Mouse (Mus musculus) liver, embryonic 11.5 days (tissue): ENCODE data around the gene Rpusd4. TPM values are rescaled to one million over a fixed set of nuclear protein-coding genes. Genes with fewer than 3 reads are reported as not detected.
A peak's percentile ranks its signal among the peaks of the same experiment; 100 is the strongest.

Experiments
- ATAC-seq: fragments of 200-750 bp; cut with Nextera tagmentation; replicated peaks from 2 replicates; pipeline ENCODE4 v1.8.0; 2017; ENCODE audit warnings: moderate number of reproducible peaks, mild to moderate bottlenecking, moderate TSS enrichment, moderate library complexity; ENCODE audit not compliant: low FRiP score
- DNase-seq: peaks from one replicate; pipeline ENCODE4 v3.0.0-alpha.2; 2017; ENCODE audit warnings: low spot score
- H3K27ac ChIP-seq: fragments of 300-500 bp; sonication (generic); 2 replicates; pipeline ENCODE4 v1.5.1; 2014; ENCODE audit warnings: mild to moderate bottlenecking, low read depth, low read length, control low read depth
- H3K27me3 ChIP-seq: fragments of 300-500 bp; sonication (generic); replicated peaks from 2 replicates; pipeline ENCODE4 v1.6.1; 2014; ENCODE audit warnings: low read length, mixed read lengths; ENCODE audit not compliant: control insufficient read depth, insufficient read depth
- H3K36me3 ChIP-seq: fragments of 300-500 bp; sonication (generic); 2 replicates; pipeline ENCODE4 v1.6.1; 2014; ENCODE audit warnings: mild to moderate bottlenecking, low read length, moderate library complexity, mixed read lengths; ENCODE audit not compliant: control insufficient read depth, insufficient read depth
- H3K4me1 ChIP-seq: fragments of 300-500 bp; sonication (generic); replicated peaks from 2 replicates; pipeline ENCODE4 v1.6.1; 2014; ENCODE audit warnings: low read length, mixed read lengths; ENCODE audit not compliant: control insufficient read depth, insufficient read depth
- H3K4me2 ChIP-seq: fragments of 300-500 bp; sonication (generic); 2 replicates; pipeline ENCODE4 v1.6.1; 2014; ENCODE audit warnings: mild to moderate bottlenecking, control low read depth, moderate library complexity
- H3K4me3 ChIP-seq: fragments of 300-500 bp; sonication (generic); 2 replicates; pipeline ENCODE4 v1.5.1; 2014; ENCODE audit warnings: low read depth, low read length, control low read depth
- H3K9ac ChIP-seq: fragments of 300-500 bp; sonication (generic); 2 replicates; pipeline ENCODE4 v1.6.1; 2014; ENCODE audit warnings: low read depth, low read length, control low read depth
- H3K9me3 ChIP-seq: fragments of 300-500 bp; sonication (generic); 2 replicates; pipeline ENCODE4 v1.6.1; 2016; ENCODE audit warnings: low read length, inconsistent platforms, mixed read lengths; ENCODE audit not compliant: control insufficient read depth
- WGBS: fragments of 180-500 bp; shearing (Covaris S2); extraction: QIAGEN DNeasy Blood & Tissue Kit; methylation state at CpG from one replicate; pipeline ENCODE4 v1.1.7; 2014; 5-methylcytosine and 5-hydroxymethylcytosine counted together
- polyA plus RNA-seq: library from polyadenylated mRNA; unstranded; fragments of >200 nt; fragmentation: Nextera tagmentation; extraction: Ambion mirVana; gene quantifications from 2 replicates; pipeline ENCODE4 v1.2.1, GENCODE M21; 2014

Rpusd4 gene
- polyA plus RNA-seq, 1 experiment from 2014 or later, result 34.6 TPM

DNA sequence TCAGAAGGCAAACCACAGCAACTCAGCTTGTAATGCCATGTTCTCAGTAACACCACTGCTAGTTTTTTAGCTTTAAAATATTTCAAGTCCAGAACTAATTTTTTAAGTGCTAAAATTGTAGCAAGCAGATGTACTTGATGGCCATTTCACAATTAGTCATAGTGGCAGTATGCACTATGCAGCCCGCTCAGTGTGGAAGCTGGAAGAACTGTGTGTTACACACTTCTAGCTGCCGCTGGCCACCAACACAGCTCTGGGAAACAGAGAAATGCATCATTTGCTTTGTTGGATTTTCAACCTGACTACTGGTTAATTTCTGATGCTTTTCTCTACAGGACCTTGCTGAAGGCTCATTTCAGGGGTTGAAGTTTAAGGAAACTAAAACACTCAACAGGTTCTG, 20.3 kb upstream of the Rpusd4 start:
- Histone ChIP-seq H3K4me3 (no peak overlapping the region), H3K27me3 (no peaks in the 10 kb centered on the region), H3K4me2 (no peak overlapping the region), H3K9ac (no peak overlapping the region), H3K27ac (no peak overlapping the region), H3K4me1 (0 out of 2 replicates have a peak, but pooled peaks cover 2% of the 10 kb centered on the region), H3K36me3 (no peaks in the 10 kb centered on the region), H3K9me3 (no peaks in the 10 kb centered on the region)
- DNase-seq (no peak), ATAC-seq (no peak)
- 95% methylated on average over 2 of the region's 2 CpGs for WGBS

GRCm38 (mm10) chr9:35249476-35249875, 18.2 kb upstream of the Rpusd4 start:
- Histone ChIP-seq H3K9me3 (no peaks in the 10 kb centered on the region), H3K27me3 (no peaks in the 10 kb centered on the region), H3K9ac (no peak overlapping the region), H3K4me3 (no peak overlapping the region), H3K36me3 (no peaks in the 10 kb centered on the region), H3K4me1 (0 out of 2 replicates have a peak, but pooled peaks cover 2% of the 10 kb centered on the region), H3K27ac (no peak overlapping the region), H3K4me2 (no peak overlapping the region)
- ATAC-seq (no peak), DNase-seq (no peak)

DNA sequence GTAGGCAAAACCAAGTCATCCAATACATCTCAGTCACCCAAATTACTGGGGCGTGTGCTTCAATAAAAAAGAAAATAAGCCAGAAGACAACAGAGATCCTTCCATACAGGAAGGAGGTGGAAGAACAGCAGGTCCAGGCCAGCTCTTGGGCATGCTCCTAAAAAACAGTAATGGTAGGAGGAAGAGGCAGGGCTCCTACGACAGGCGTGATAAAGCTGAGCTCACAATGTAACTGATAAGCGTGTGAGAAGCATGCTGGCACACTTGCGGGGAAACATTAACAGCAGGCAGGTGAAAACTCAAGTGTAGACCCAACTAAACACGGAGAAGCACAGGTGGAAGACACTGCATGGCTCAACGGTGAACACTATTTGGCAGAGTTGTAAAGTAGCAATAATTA, 10.3 kb upstream of the Rpusd4 start:
- DNase-seq, result no peak

GRCm38 (mm10) chr9:35262418-35262817, 5.2 kb upstream of the Rpusd4 start:
- Histone ChIP-seq H3K4me1 (peaks cover 17% of the 10 kb centered on the region), H3K27me3 (no peaks in the 10 kb centered on the region), H3K9ac (no peak overlapping the region), H3K9me3 (no peaks in the 10 kb centered on the region), H3K4me2 (0 out of 2 replicates have a peak overlapping the region, but pooled peaks have one; percentile 12), H3K27ac (no peak overlapping the region), H3K36me3 (no peaks in the 10 kb centered on the region), H3K4me3 (no peak overlapping the region)
- ATAC-seq, result no peak
- DNase-seq, result no peak
- WGBS, result 49% methylated on average over 4 of the region's 4 CpGs

More for the DNA sequence above, 10.3 kb upstream of the Rpusd4 start:
- Histone ChIP-seq H3K4me3 (no peak overlapping the region), H3K27ac (no peak overlapping the region), H3K27me3 (no peaks in the 10 kb centered on the region), H3K4me1 (peaks cover 5% of the 10 kb centered on the region), H3K9ac (no peak overlapping the region), H3K36me3 (no peaks in the 10 kb centered on the region), H3K4me2 (no peak overlapping the region; the same call in 1 of the 2 replicates), H3K9me3 (no peaks in the 10 kb centered on the region)
- 63% methylated on average over 7 of the region's 7 CpGs for WGBS
- no peak for ATAC-seq

DNA sequence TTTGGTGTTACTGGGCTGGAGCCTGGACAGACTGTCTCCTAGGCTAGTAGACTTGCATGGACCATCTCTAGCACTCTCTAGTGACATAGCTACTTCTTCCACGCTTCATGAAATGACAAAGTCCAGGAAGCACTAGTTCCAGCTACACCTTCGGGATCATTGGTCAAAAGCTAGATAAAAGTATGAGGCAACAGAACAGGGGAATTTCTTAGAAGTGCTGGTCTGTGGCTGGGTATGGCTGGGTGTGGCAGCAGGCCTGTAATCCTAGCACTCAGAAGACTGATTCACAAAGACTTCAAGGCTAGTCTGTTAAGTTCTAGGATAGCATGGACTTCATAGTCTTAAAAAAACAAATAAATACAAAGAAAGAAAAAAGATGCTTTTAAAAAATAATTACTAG, 4.2 kb upstream of the Rpusd4 start:
- H3K36me3 ChIP-seq, result no peaks in the 10 kb centered on the region
- DNase-seq, result no peak
- no peak overlapping the region for H3K9ac ChIP-seq
- peaks cover 16% of the 10 kb centered on the region for H3K4me1 ChIP-seq
- no peak overlapping the region for H3K27ac ChIP-seq
- no peak overlapping the region for H3K4me3 ChIP-seq
- no peaks in the 10 kb centered on the region for H3K9me3 ChIP-seq
- WGBS, result 51% methylated on average over 2 of the region's 2 CpGs
- no peak overlapping the region for H3K4me2 ChIP-seq
- no peak for ATAC-seq
- H3K27me3 ChIP-seq, result no peaks in the 10 kb centered on the region

GRCm38 (mm10) chr9:35264509-35264908, 3.2 kb upstream of the Rpusd4 start:
- 39% methylated on average over 3 of the region's 3 CpGs for WGBS
- peaks cover 23% of the 10 kb centered on the region for H3K4me1 ChIP-seq
- no peak overlapping the region for H3K27ac ChIP-seq
- H3K4me3 ChIP-seq, result no peak overlapping the region
- H3K4me2 ChIP-seq, result no peak overlapping the region
- H3K9ac ChIP-seq, result no peak overlapping the region
- H3K27me3 ChIP-seq, result no peaks in the 10 kb centered on the region
- H3K9me3 ChIP-seq, result no peaks in the 10 kb centered on the region
- H3K36me3 ChIP-seq, result peaks cover 2% of the 10 kb centered on the region; the same call in 1 of the 2 replicates
- DNase-seq (no peak), ATAC-seq (no peak)

GRCm38 (mm10) chr9:35267976-35268715, 481 bp downstream of the Rpusd4 start:
- peak; percentile 59 for ATAC-seq

DNA sequence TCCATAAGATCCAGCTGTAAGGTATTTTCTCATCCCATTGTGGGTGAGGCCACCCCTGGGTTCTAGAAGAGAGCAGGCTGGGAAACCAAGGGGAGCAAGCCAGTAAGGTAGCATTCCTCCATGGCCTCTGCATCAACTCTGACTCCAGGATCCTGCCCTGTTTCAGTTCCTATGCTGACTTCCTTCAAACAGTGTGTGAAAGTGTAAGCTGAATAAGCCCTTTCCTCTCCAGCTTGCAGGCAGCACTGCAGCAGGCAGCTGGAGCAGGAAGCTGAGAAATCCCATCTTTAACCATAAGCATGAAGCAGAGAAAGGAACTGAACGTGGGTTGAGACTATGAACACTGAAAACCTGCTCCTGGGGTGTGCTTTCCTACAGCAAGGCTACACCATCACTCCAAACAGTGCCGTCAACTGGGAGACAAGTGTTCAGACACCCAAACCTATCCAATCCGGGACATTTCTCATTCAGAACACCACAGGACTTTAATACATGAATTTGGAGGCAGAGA, 10.2 kb downstream of the Rpusd4 start:
- Histone ChIP-seq H3K4me2 (no peak overlapping the region), H3K9me3 (no peaks in the 10 kb centered on the region), H3K4me1 (no peaks in the 10 kb centered on the region), H3K27ac (no peak overlapping the region), H3K27me3 (no peaks in the 10 kb centered on the region), H3K36me3 (peaks cover 24% of the 10 kb centered on the region; the same call in 1 of the 2 replicates), H3K4me3 (no peak overlapping the region), H3K9ac (no peak overlapping the region)
- no peak for ATAC-seq
- WGBS, result 80% methylated on average over 3 of the region's 3 CpGs
- no peak for DNase-seq

More at GRCm38 (mm10) chr9:35267976-35268715, 481 bp downstream of the Rpusd4 start:
- H3K4me2 ChIP-seq, result peak overlapping the region; percentile 79
- H3K9me3 ChIP-seq, result no peaks in the 10 kb centered on the region
- H3K9ac ChIP-seq, result peak overlapping the region; percentile 78
- H3K27ac ChIP-seq, result peak overlapping the region; percentile 30; the same call in 1 of the 2 replicates
- H3K27me3 ChIP-seq, result no peaks in the 10 kb centered on the region
- no peak for DNase-seq
- WGBS, result 2% methylated on average over 21 of the region's 21 CpGs
- peaks cover 33% of the 10 kb centered on the region for H3K4me1 ChIP-seq
- H3K4me3 ChIP-seq, result peak overlapping the region; percentile 74
- H3K36me3 ChIP-seq, result peaks cover 13% of the 10 kb centered on the region

DNA sequence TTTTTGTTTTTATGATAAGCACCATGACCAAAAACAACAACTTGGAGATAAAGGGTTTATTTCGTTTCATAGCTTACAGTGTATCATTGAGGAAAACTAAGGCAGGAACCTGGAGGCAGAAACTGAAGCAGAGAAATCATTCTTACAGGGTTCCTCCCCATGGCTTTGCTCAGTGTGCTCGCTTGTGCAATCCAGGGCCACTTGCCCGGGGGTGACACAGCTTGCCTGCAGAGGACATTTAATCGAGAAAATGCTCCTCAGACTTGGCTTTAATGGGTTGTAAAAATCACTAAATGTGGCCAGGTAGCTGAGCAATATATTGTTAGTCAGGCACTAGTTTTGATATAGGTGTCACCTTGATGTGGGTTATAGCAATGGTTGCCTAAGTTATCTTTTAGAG, 10.8 kb downstream of the Rpusd4 start:
- no peaks in the 10 kb centered on the region for H3K27me3 ChIP-seq
- no peak overlapping the region for H3K9ac ChIP-seq
- ATAC-seq, result no peak
- no peak overlapping the region for H3K4me3 ChIP-seq
- 78% methylated on average over 4 of the region's 4 CpGs for WGBS
- no peak for DNase-seq
- H3K36me3 ChIP-seq, result peaks cover 22% of the 10 kb centered on the region; the same call in 1 of the 2 replicates
- no peak overlapping the region for H3K27ac ChIP-seq
- no peaks in the 10 kb centered on the region for H3K9me3 ChIP-seq
- no peaks in the 10 kb centered on the region for H3K4me1 ChIP-seq
- H3K4me2 ChIP-seq, result no peak overlapping the region
